Mouse (Mus musculus): ENCODE measurements around the gene Mapk11. TPM values are rescaled to one million over a fixed set of nuclear protein-coding genes. Genes with fewer than 3 reads are reported as not detected.
A peak's percentile ranks its signal among the peaks of the same experiment; 100 is the strongest.

Gene Mapk11
- polyA plus RNA-seq, 1 experiment, result 7.9 TPM

- H3K27ac ChIP-seq (ENCODE audit: insufficient read depth, low read depth, low read length), result peak overlapping the region; percentile 81
- no peaks in the 10 kb centered on the region for H3K27me3 ChIP-seq (replicated peaks; ENCODE audit: control insufficient read depth, insufficient read depth, low read length)
- H3K4me1 ChIP-seq (ENCODE audit: control insufficient read depth, insufficient read depth, low read length), result peaks cover 40% of the 10 kb centered on the region
- 2% methylated on average over 6 of the region's 6 CpGs for WGBS
- DNase-seq, result no peak
- H3K36me3 ChIP-seq (ENCODE audit: control insufficient read depth, insufficient read depth, low read length), result no peaks in the 10 kb centered on the region
- TF ChIP-seq CTCF (conservative IDR thresholded peaks at IDR 0.05; ENCODE audit: insufficient read depth, insufficient read length, low read depth, low read length) (no peak), POLR2A (IDR thresholded peaks at IDR 0.05; ENCODE audit: low read depth, low read length) (no peak)
- peak overlapping the region; percentile 78 for H3K4me3 ChIP-seq (ENCODE audit: insufficient read depth, low read depth, low read length)
Measured at GRCm38 (mm10) chr15:89179630-89179964, 30.2 kb upstream of the Mapk11 start.

- Histone ChIP-seq H3K4me1 (ENCODE audit: control insufficient read depth, insufficient read depth, low read length) (peaks cover 46% of the 10 kb centered on the region), H3K27me3 (replicated peaks; ENCODE audit: control insufficient read depth, insufficient read depth, low read length) (no peaks in the 10 kb centered on the region), H3K36me3 (ENCODE audit: control insufficient read depth, insufficient read depth, low read length) (no peaks in the 10 kb centered on the region), H3K4me3 (ENCODE audit: insufficient read depth, low read depth, low read length) (peak overlapping the region; percentile 78), H3K27ac (ENCODE audit: insufficient read depth, low read depth, low read length) (peak overlapping the region; percentile 81)
- WGBS, result 2% methylated on average over 16 of the region's 16 CpGs
- TF ChIP-seq CTCF (conservative IDR thresholded peaks at IDR 0.05; ENCODE audit: insufficient read depth, insufficient read length, low read depth, low read length), result no peak
- TF ChIP-seq POLR2A (IDR thresholded peaks at IDR 0.05; ENCODE audit: low read depth, low read length), result peak; percentile 24
- peak; percentile 96 for DNase-seq
Measured at GRCm38 (mm10) chr15:89178954-89179629, 29.7 kb upstream of the Mapk11 start.

GRCm38 (mm10) chr15:89178260-89178860 lies 28.9 kb upstream of the Mapk11 start:
- Histone ChIP-seq H3K4me1 (ENCODE audit: control insufficient read depth, insufficient read depth, low read length) (peaks cover 47% of the 10 kb centered on the region), H3K27me3 (replicated peaks; ENCODE audit: control insufficient read depth, insufficient read depth, low read length) (no peaks in the 10 kb centered on the region), H3K36me3 (ENCODE audit: control insufficient read depth, insufficient read depth, low read length) (no peaks in the 10 kb centered on the region), H3K4me3 (ENCODE audit: insufficient read depth, low read depth, low read length) (peak overlapping the region; percentile 37), H3K27ac (ENCODE audit: insufficient read depth, low read depth, low read length) (peak overlapping the region; percentile 81)
- DNase-seq, result no peak
- TF ChIP-seq CTCF (conservative IDR thresholded peaks at IDR 0.05; ENCODE audit: insufficient read depth, insufficient read length, low read depth, low read length) (no peak), POLR2A (IDR thresholded peaks at IDR 0.05; ENCODE audit: low read depth, low read length) (no peak)
- WGBS, result 33% methylated on average over 7 of the region's 7 CpGs

GRCm38 (mm10) chr15:89177576-89178259 lies 28.3 kb upstream of the Mapk11 start:
- H3K4me1 ChIP-seq (ENCODE audit: control insufficient read depth, insufficient read depth, low read length), result peaks cover 47% of the 10 kb centered on the region

GRCm38 (mm10) chr15:89177121-89177520 lies 27.7 kb upstream of the Mapk11 start:
- Histone ChIP-seq H3K4me1 (ENCODE audit: control insufficient read depth, insufficient read depth, low read length) (peaks cover 53% of the 10 kb centered on the region), H3K36me3 (ENCODE audit: control insufficient read depth, insufficient read depth, low read length) (no peaks in the 10 kb centered on the region), H3K4me3 (ENCODE audit: insufficient read depth, low read depth, low read length) (no peak overlapping the region), H3K27me3 (replicated peaks; ENCODE audit: control insufficient read depth, insufficient read depth, low read length) (no peaks in the 10 kb centered on the region), H3K27ac (ENCODE audit: insufficient read depth, low read depth, low read length) (peak overlapping the region; percentile 85)
- peak; percentile 97 for DNase-seq
- WGBS, result 1% methylated on average over 5 of the region's 5 CpGs
- TF ChIP-seq POLR2A (IDR thresholded peaks at IDR 0.05; ENCODE audit: low read depth, low read length) (no peak), CTCF (conservative IDR thresholded peaks at IDR 0.05; ENCODE audit: insufficient read depth, insufficient read length, low read depth, low read length) (no peak)

More at GRCm38 (mm10) chr15:89177576-89178259, 28.3 kb upstream of the Mapk11 start:
- peak; percentile 61 for DNase-seq
- 43% methylated on average over 4 of the region's 4 CpGs for WGBS
- H3K27ac ChIP-seq (ENCODE audit: insufficient read depth, low read depth, low read length), result peak overlapping the region; percentile 85
- H3K36me3 ChIP-seq (ENCODE audit: control insufficient read depth, insufficient read depth, low read length), result no peaks in the 10 kb centered on the region
- no peaks in the 10 kb centered on the region for H3K27me3 ChIP-seq (replicated peaks; ENCODE audit: control insufficient read depth, insufficient read depth, low read length)
- TF ChIP-seq CTCF (conservative IDR thresholded peaks at IDR 0.05; ENCODE audit: insufficient read depth, insufficient read length, low read depth, low read length), result no peak
- no peak for TF ChIP-seq POLR2A (IDR thresholded peaks at IDR 0.05; ENCODE audit: low read depth, low read length)
- H3K4me3 ChIP-seq (ENCODE audit: insufficient read depth, low read depth, low read length), result peak overlapping the region; percentile 37; the same call in 1 of the 2 replicates

- no peak overlapping the region for H3K4me3 ChIP-seq (ENCODE audit: insufficient read depth, low read depth, low read length)
- DNase-seq, result no peak
- H3K4me1 ChIP-seq (ENCODE audit: control insufficient read depth, insufficient read depth, low read length), result peaks cover 60% of the 10 kb centered on the region
- 65% methylated on average over 13 of the region's 13 CpGs for WGBS
- no peaks in the 10 kb centered on the region for H3K27me3 ChIP-seq (replicated peaks; ENCODE audit: control insufficient read depth, insufficient read depth, low read length)
- TF ChIP-seq POLR2A (IDR thresholded peaks at IDR 0.05; ENCODE audit: low read depth, low read length), result no peak
- H3K27ac ChIP-seq (ENCODE audit: insufficient read depth, low read depth, low read length), result peak overlapping the region; percentile 88
- no peaks in the 10 kb centered on the region for H3K36me3 ChIP-seq (ENCODE audit: control insufficient read depth, insufficient read depth, low read length)
Measured at GRCm38 (mm10) chr15:89175411-89176155, 26.2 kb upstream of the Mapk11 start.

Measured in kidney, adult 2 months (tissue).